ENCODE assay signal across 26 mouse cellular contexts in the genomic region with DNA sequence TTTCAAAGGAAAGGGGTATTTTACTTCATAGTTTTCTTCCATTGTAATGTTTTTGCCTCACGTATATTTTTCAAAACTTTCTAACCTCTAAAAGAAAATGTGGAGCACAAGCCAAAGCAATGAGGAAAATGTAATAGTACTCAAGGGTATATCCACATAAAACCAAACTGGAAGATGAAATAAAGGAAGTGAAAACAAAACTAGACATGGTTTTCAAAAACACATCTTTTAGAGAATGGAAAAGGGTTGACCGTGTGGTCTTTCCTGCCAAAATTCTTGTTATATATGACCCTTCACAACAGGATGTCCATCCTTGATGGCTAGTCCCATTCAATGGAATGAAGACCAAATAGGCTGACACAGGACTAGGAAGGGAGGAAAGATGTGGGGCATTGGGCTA. TPM values are rescaled to one million over a fixed set of nuclear protein-coding genes. Genes with fewer than 3 reads are reported as not detected.
"Had no signal": no experiment of that assay in that cellular context is flagged by ENCODE, and none has a peak within 500 bp of the region (broad histone marks: within the 10 kb centered on the region; RNA-seq: fewer than 3 reads in every experiment).

No protein-coding gene starts in this region.

- H3K27me3 ChIP-seq: heart, embryonic 12.5 days; hindbrain, embryonic 13.5 days; hindbrain, embryonic 15.5 days; kidney, embryonic 15.5 days; limb, embryonic 13.5 days; limb, embryonic 15.5 days; liver, embryonic 12.5 days had no signal

- H3K36me3 ChIP-seq: heart, embryonic 10.5 days; heart, embryonic 12.5 days; hindbrain, embryonic 13.5 days; hindbrain, embryonic 15.5 days; kidney, embryonic 15.5 days; limb, embryonic 13.5 days; limb, embryonic 15.5 days; liver, embryonic 12.5 days had no signal

- DNase-seq: gastrocnemius, postnatal 25 days; heart, adult 18-20 months; heart, postnatal 10 days; kidney, adult 11 months; kidney, adult 2 months; kidney, adult 9 months; kidney, postnatal 14 days; kidney, postnatal 36 days; layer of hippocampus, adult 9-11 months; layer of hippocampus, postnatal 36 days; left cerebral cortex, postnatal 4 days had no signal

- H3K4me1 ChIP-seq: heart, embryonic 10.5 days; heart, embryonic 12.5 days; hindbrain, embryonic 13.5 days; hindbrain, embryonic 15.5 days; kidney, embryonic 15.5 days; limb, embryonic 13.5 days; limb, embryonic 15.5 days; liver, embryonic 12.5 days had no signal

- H3K27ac ChIP-seq: heart, embryonic 10.5 days; hindbrain, embryonic 13.5 days; hindbrain, embryonic 15.5 days; hindbrain, postnatal 0 days; kidney, embryonic 15.5 days; kidney, postnatal 0 days; limb, embryonic 13.5 days; limb, embryonic 15.5 days; liver, embryonic 12.5 days had no signal

- H3K9ac ChIP-seq: heart, embryonic 12.5 days; hindbrain, embryonic 13.5 days; hindbrain, embryonic 15.5 days; kidney, embryonic 15.5 days; limb, embryonic 13.5 days; limb, embryonic 15.5 days; liver, embryonic 12.5 days had no signal

- ATAC-seq: hindbrain, postnatal 0 days; intestine, embryonic 16.5 days; liver, embryonic 12.5 days had no signal

- H3K4me3 ChIP-seq: heart, embryonic 10.5 days; heart, embryonic 12.5 days; hindbrain, embryonic 13.5 days; hindbrain, embryonic 15.5 days; kidney, embryonic 15.5 days; limb, embryonic 13.5 days; limb, embryonic 15.5 days; liver, embryonic 12.5 days had no signal

- H3K4me2 ChIP-seq: heart, embryonic 12.5 days; hindbrain, embryonic 13.5 days; hindbrain, embryonic 15.5 days; kidney, embryonic 15.5 days; limb, embryonic 13.5 days; limb, embryonic 15.5 days; liver, embryonic 12.5 days had no signal

- H3K9me3 ChIP-seq: heart, embryonic 10.5 days; heart, embryonic 12.5 days; hindbrain, embryonic 13.5 days; hindbrain, embryonic 15.5 days; kidney, embryonic 15.5 days; limb, embryonic 13.5 days; limb, embryonic 15.5 days; liver, embryonic 12.5 days had no signal

RNA-seq across cellular contexts. Expression of a gene that starts 9.4 kb away (rescaled TPM):
- total RNA-seq: gastrocnemius, adult 8-10 months; heart, postnatal 25 days; layer of hippocampus, adult 18-20 months; layer of hippocampus, postnatal 36 days had no signal

RNA-seq across cellular contexts. Expression of a gene that starts 22.1 kb away (rescaled TPM):
- total RNA-seq: hematopoietic stem cell, adult 5-6 weeks had no signal
